Mouse (Mus musculus) heart, postnatal 25 days (tissue): ENCODE measurements at regions not wholly inside any gene's neighbourhood (a gene's known extent, or its start where the extent isn't known, plus 50 kb on each side); places are given as distances from the start of the nearest gene placed in this dataset.
"Not testable (repeated sequence)": the region's sequence is repeated elsewhere in the genome, so short reads cannot be mapped to it uniquely, and the experiment has no call there.

Source experiments
- DNase-seq: peaks from one replicate; pipeline ENCODE4 v3.0.0; 2022; ENCODE audit warnings: low spot score
- intact Hi-C: fragments of 180-260 bp; cut with DNase I; formaldehyde crosslinking; loops from one replicate; pipeline ENCODE4 v1.15.1; 2025

- DNase-seq = no peak
- intact Hi-C loops = no loop called here
These were observed 55.2 kb downstream of the Gm12728 start for GRCm38 (mm10) chr4:105844675-105845466.

GRCm38 (mm10) chr4:105845998-105846989 is 56.6 kb downstream of the Gm12728 start:
- intact Hi-C loops, DNase-seq: not testable (repeated sequence)

GRCm38 (mm10) chr4:105853086-105853485 is 63.4 kb downstream of the Gm12728 start:
- no peak for DNase-seq
- intact Hi-C loops = no loop called here

GRCm38 (mm10) chr4:105859052-105859864 is 69.6 kb downstream of the Gm12728 start:
- intact Hi-C loops = no loop called here

GRCm38 (mm10) chr4:105860930-105861653 is 71.4 kb downstream of the Gm12728 start:
- no peak for DNase-seq
- intact Hi-C loops = no loop called here

More at GRCm38 (mm10) chr4:105859052-105859864, 69.6 kb downstream of the Gm12728 start:
- no peak for DNase-seq

GRCm38 (mm10) chr4:105861654-105862037 is 72.0 kb downstream of the Gm12728 start:
- no peak for DNase-seq
- intact Hi-C loops = no loop called here

- intact Hi-C loops = no loop called here
- no peak for DNase-seq
These were observed 80.8 kb downstream of the Gm12728 start for GRCm38 (mm10) chr4:105870512-105870911.

- intact Hi-C loops = no loop called here
- no peak for DNase-seq
These were observed 87.6 kb downstream of the Gm12728 start for GRCm38 (mm10) chr4:105877246-105877645.

- intact Hi-C loops = no loop called here
- DNase-seq = no peak
These were observed 90.2 kb downstream of the Gm12728 start for GRCm38 (mm10) chr4:105879891-105880290.

GRCm38 (mm10) chr4:105884791-105885190 is 95.1 kb downstream of the Gm12728 start:
- intact Hi-C loops = no loop called here
- DNase-seq = no peak

GRCm38 (mm10) chr4:105891438-105891837 is 101.8 kb downstream of the Gm12728 start:
- no peak for DNase-seq

GRCm38 (mm10) chr4:105892065-105892464 is 102.4 kb downstream of the Gm12728 start:
- intact Hi-C loops = no loop called here
- no peak for DNase-seq

More at GRCm38 (mm10) chr4:105891438-105891837, 101.8 kb downstream of the Gm12728 start:
- intact Hi-C loops = no loop called here

- no peak for DNase-seq
- intact Hi-C loops = no loop called here
These were observed 105.4 kb downstream of the Gm12728 start for GRCm38 (mm10) chr4:105895116-105895515.

- no peak for DNase-seq
- intact Hi-C loops = no loop called here
These were observed 108.6 kb downstream of the Gm12728 start for GRCm38 (mm10) chr4:105898054-105898847.

GRCm38 (mm10) chr4:105904896-105905295 is 115.2 kb downstream of the Gm12728 start:
- no peak for DNase-seq
- intact Hi-C loops = no loop called here

- no peak for DNase-seq
- intact Hi-C loops = no loop called here
These were observed 116.7 kb downstream of the Gm12728 start for GRCm38 (mm10) chr4:105906411-105906810.

- intact Hi-C loops = no loop called here
- no peak for DNase-seq
These were observed 117.9 kb downstream of the Gm12728 start for GRCm38 (mm10) chr4:105907611-105908010.

- intact Hi-C loops = no loop called here
- no peak for DNase-seq
These were observed 118.6 kb downstream of the Gm12728 start for GRCm38 (mm10) chr4:105908281-105908680.
